Mouse (Mus musculus): ENCODE data around the gene Cd5. TPM values are rescaled to one million over a fixed set of nuclear protein-coding genes. Genes with fewer than 3 reads are reported as not detected.

The Cd5 gene
- total and polyA plus RNA-seq, 2 experiments from 2014 or later = 0.53 to 0.55 TPM

DNA sequence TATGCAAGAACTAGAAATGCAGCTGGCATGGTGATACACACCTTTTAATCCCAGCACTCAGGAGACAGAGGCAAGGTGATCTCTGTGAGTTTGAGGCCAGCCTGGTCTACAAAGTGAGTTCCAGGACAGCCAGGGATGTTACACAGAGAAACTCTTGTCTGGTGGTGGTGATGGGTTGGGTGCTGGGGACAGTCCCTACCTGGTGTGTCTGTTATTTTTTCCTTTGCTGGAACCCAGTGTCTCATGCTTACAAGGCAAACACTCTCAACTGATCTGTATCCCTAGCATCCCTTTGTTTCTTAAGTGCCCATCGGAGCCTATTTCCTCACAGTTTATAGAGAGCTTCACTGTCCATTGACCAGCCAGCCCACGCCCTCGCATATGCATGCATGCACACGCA, 1.1 kb upstream of the Cd5 start:
- ATAC-seq (ENCODE audit: low FRiP score) = no peak
- Histone ChIP-seq H3K27me3 (ENCODE audit: insufficient read depth, low read length) (no peaks in the 10 kb centered on the region), H3K9me3 (ENCODE audit: low read length) (no peaks in the 10 kb centered on the region), H3K4me3 (ENCODE audit: low read depth, low read length) (no peak overlapping the region), H3K9ac (replicated peaks; ENCODE audit: low read length, poor library complexity, severe bottlenecking) (no peak overlapping the region), H3K27ac (ENCODE audit: low read depth, low read length) (no peak overlapping the region), H3K4me1 (ENCODE audit: insufficient read depth, low read length) (no peaks in the 10 kb centered on the region), H3K36me3 (ENCODE audit: insufficient read depth, low read length) (no peaks in the 10 kb centered on the region), H3K4me2 (ENCODE audit: low read depth, low read length, poor library complexity, severe bottlenecking) (no peak overlapping the region)
- DNase-seq (ENCODE audit: low spot score) = no peak
- WGBS = 96% methylated on average over 4 of the region's 4 CpGs
- no peak for TF ChIP-seq CTCF (IDR thresholded peaks at IDR 0.05)

DNA sequence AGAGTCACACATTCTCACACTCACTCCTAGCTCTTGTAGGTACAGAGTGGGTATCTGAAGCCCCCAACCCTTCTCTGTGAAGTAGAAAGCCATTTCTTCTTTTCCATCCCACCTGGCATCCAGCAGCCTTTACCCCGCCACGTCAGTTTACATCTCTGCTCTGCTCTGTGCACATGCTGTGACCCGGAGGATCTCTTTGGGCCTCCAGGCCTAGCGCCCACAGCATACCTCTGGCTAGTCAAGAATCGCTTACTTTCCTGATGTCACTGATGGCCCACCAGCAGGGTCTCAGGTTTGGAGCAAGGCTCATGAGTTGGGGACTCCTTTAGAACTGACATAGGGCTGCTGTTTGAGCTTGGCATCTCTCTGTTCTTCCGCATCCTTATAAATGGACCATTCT, 764 bp downstream of the Cd5 start:
- ATAC-seq (ENCODE audit: low FRiP score) (no peak), DNase-seq (ENCODE audit: low spot score) (no peak)
- WGBS = 88% methylated on average over 6 of the region's 6 CpGs
- Histone ChIP-seq H3K36me3 (ENCODE audit: insufficient read depth, low read length) (no peaks in the 10 kb centered on the region), H3K4me1 (ENCODE audit: insufficient read depth, low read length) (no peaks in the 10 kb centered on the region), H3K4me3 (ENCODE audit: low read depth, low read length) (no peak overlapping the region), H3K27ac (ENCODE audit: low read depth, low read length) (no peak overlapping the region), H3K9ac (replicated peaks; ENCODE audit: low read length, poor library complexity, severe bottlenecking) (no peak overlapping the region), H3K9me3 (ENCODE audit: low read length) (no peaks in the 10 kb centered on the region), H3K27me3 (ENCODE audit: insufficient read depth, low read length) (no peaks in the 10 kb centered on the region), H3K4me2 (ENCODE audit: low read depth, low read length, poor library complexity, severe bottlenecking) (no peak overlapping the region)
- TF ChIP-seq CTCF (IDR thresholded peaks at IDR 0.05) = no peak

DNA sequence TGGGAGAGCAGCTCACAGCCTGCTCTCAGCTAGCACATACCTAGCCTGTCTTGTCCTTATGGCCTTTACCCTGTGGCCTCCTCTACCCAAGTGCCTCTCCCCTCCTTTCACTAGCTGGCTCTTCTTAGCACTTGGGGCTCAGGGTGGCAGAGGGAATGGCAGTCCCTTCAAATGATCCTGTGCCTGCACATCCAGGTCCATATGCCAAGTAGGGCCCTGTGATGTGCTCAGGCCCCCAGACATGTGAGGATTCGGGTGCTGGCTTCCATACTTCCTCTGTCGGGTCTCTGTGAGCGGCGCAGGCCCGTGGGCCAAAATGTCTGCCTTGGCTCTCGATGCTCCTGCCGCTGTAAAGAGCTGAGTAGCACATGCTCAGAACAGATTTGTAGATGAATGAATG, 2.9 kb downstream of the Cd5 start:
- Histone ChIP-seq H3K4me1 (ENCODE audit: insufficient read depth, low read length) (no peaks in the 10 kb centered on the region), H3K4me2 (ENCODE audit: low read depth, low read length, poor library complexity, severe bottlenecking) (no peak overlapping the region), H3K27ac (ENCODE audit: low read depth, low read length) (no peak overlapping the region), H3K27me3 (ENCODE audit: insufficient read depth, low read length) (no peaks in the 10 kb centered on the region), H3K9ac (replicated peaks; ENCODE audit: low read length, poor library complexity, severe bottlenecking) (no peak overlapping the region), H3K36me3 (ENCODE audit: insufficient read depth, low read length) (no peaks in the 10 kb centered on the region), H3K4me3 (ENCODE audit: low read depth, low read length) (no peak overlapping the region), H3K9me3 (ENCODE audit: low read length) (no peaks in the 10 kb centered on the region)
- no peak for ATAC-seq (ENCODE audit: low FRiP score)
- DNase-seq (ENCODE audit: low spot score) = no peak
- TF ChIP-seq CTCF (IDR thresholded peaks at IDR 0.05) = no peak
- WGBS = 93% methylated on average over 7 of the region's 7 CpGs

DNA sequence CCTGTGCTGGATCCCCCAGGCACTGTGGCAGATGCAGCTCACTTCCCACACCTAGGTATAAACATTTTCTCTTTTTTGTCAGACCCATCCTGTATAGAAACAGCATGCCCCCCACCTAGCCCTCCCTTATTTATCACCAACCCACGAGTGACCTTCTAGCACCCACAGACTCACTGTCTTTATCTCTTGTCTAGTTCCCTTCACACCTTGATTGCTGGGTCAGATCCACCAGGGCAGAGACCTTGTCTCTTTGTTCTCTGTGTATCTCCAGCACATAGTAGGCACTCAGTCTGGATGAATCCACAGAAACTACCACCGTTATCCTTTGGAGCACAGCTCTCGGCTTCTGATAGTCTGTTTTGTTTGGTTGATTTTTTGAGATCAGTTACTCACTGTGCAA, 3.7 kb downstream of the Cd5 start:
- Histone ChIP-seq H3K36me3 (ENCODE audit: insufficient read depth, low read length) (no peaks in the 10 kb centered on the region), H3K27ac (ENCODE audit: low read depth, low read length) (no peak overlapping the region), H3K9me3 (ENCODE audit: low read length) (no peaks in the 10 kb centered on the region), H3K4me3 (ENCODE audit: low read depth, low read length) (no peak overlapping the region), H3K27me3 (ENCODE audit: insufficient read depth, low read length) (no peaks in the 10 kb centered on the region), H3K4me2 (ENCODE audit: low read depth, low read length, poor library complexity, severe bottlenecking) (no peak overlapping the region), H3K9ac (replicated peaks; ENCODE audit: low read length, poor library complexity, severe bottlenecking) (no peak overlapping the region), H3K4me1 (ENCODE audit: insufficient read depth, low read length) (no peaks in the 10 kb centered on the region)
- DNase-seq (ENCODE audit: low spot score) (no peak), ATAC-seq (ENCODE audit: low FRiP score) (no peak)
- TF ChIP-seq CTCF (IDR thresholded peaks at IDR 0.05) = no peak
- 96% methylated on average over 3 of the region's 3 CpGs for WGBS

DNA sequence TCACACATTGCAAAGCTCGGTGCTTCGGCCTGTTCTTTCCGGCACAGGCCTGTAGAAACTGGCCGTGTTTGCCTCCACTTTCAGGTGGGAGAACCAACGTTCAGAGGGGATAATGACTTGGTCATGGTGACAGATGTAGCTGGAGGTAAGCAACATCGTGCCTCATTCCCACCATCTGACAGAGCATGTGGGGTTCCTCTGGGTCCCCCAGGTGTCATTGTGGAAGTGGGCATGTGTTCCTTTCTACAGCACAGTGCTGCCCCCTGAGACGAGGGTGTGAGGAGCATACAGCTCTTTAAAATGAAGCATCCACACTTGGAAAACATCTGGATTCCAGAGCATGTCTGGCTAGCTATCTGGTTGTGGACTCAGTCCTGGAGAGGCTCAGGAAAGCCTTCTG, 4.2 kb downstream of the Cd5 start:
- ATAC-seq (ENCODE audit: low FRiP score) (no peak), DNase-seq (ENCODE audit: low spot score) (no peak)
- Histone ChIP-seq H3K27me3 (ENCODE audit: insufficient read depth, low read length) (no peaks in the 10 kb centered on the region), H3K27ac (ENCODE audit: low read depth, low read length) (no peak overlapping the region), H3K4me1 (ENCODE audit: insufficient read depth, low read length) (no peaks in the 10 kb centered on the region), H3K4me3 (ENCODE audit: low read depth, low read length) (no peak overlapping the region), H3K36me3 (ENCODE audit: insufficient read depth, low read length) (no peaks in the 10 kb centered on the region), H3K9ac (replicated peaks; ENCODE audit: low read length, poor library complexity, severe bottlenecking) (no peak overlapping the region), H3K4me2 (ENCODE audit: low read depth, low read length, poor library complexity, severe bottlenecking) (no peak overlapping the region), H3K9me3 (ENCODE audit: low read length) (no peaks in the 10 kb centered on the region)
- WGBS = 83% methylated on average over 7 of the region's 7 CpGs
- TF ChIP-seq CTCF (IDR thresholded peaks at IDR 0.05) = no peak

DNA sequence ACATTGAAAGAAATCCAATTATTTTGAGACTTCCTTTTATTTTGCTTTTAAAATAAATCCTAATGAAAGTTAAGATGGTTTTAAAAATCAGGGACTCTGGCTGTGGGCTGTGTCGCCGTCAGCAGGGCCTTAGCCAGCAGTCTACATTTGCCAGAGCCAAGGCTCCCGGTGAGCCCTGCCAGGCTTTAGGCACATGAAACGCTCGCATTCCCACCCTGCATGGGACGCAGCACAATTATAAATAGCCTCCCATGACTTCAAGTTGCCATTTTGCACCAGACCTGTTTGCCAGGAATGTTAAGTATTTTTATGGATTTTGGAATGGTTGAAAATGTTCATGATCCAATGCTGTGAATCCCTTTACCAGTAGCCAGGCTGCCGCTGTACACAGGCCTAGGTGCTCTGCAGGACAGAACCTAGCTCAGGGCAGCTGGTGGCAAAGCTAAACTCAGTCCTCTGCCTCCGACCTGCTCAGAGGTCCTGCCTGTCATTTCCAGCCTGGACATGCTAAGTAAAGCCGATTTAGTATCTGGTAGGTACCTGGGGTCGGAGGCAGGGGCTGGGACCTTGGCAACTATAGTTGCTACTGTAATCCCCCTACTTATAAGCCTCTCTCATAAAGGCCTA, 5.2 kb downstream of the Cd5 start:
- Histone ChIP-seq H3K27me3 (ENCODE audit: insufficient read depth, low read length) (no peaks in the 10 kb centered on the region), H3K4me1 (ENCODE audit: insufficient read depth, low read length) (no peaks in the 10 kb centered on the region), H3K4me3 (ENCODE audit: low read depth, low read length) (no peak overlapping the region), H3K9me3 (ENCODE audit: low read length) (no peaks in the 10 kb centered on the region), H3K36me3 (ENCODE audit: insufficient read depth, low read length) (no peaks in the 10 kb centered on the region), H3K27ac (ENCODE audit: low read depth, low read length) (no peak overlapping the region), H3K4me2 (ENCODE audit: low read depth, low read length, poor library complexity, severe bottlenecking) (no peak overlapping the region), H3K9ac (replicated peaks; ENCODE audit: low read length, poor library complexity, severe bottlenecking) (no peak overlapping the region)
- no peak for ATAC-seq (ENCODE audit: low FRiP score)
- no peak for DNase-seq (ENCODE audit: low spot score)
- 82% methylated on average over 10 of the region's 10 CpGs for WGBS
- TF ChIP-seq CTCF (IDR thresholded peaks at IDR 0.05) = no peak
